1 mouse cellular context compared by ENCODE assay signal in the genomic region with DNA sequence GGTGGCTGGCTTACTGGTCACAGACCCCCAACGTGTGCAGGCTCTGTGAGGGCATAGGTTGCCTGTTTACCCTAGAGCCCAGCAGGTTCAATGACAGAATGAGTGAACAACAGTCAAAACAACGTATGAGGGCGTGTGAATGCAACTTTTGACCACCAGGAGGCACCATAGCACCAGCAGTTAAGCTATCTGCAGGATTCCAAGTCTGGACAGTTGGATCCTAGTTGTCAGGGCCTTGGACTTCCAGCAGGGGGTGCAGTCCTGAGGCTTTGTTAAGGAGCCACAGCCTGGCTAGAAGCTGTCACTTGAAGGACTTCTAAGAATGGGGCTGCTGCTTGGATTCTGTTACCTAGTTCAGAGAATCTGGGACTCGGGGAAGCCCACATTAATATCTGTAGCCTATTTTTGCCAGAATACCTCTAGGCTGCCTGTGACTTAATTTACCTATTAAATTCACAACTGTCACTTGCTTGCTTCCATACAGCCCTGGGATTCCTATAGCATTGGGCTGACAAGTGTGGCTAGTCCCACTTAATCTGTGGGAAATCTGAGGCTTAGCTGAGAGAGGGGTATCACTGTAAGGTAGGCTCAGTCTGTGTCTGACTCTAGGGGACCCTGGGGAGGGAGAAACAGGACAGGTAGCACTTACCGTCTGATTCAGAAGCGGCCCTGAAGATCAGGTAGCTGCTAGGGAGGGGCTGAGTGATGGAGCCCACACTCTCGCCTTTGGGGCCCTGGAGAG.
TF ChIP-seq lines count a peak whose summit lies in the region.

No protein-coding gene starts in this region.

TF ChIP-seq in CH12.LX, 34 proteins besides CTCF, POLR2A, EP300 and RAD21:
- TF ChIP-seq IRF4 (IDR thresholded peaks at IDR 0.05; ENCODE audit: low read depth, low read length) (peak; percentile 30; the same call in 1 of the 2 replicates), ZC3H11A (IDR thresholded peaks at IDR 0.05; ENCODE audit: low read depth, low read length) (peak; percentile 96), TBP (conservative IDR thresholded peaks at IDR 0.05; ENCODE audit: low read depth, low read length) (no peak), MAX (IDR thresholded peaks at IDR 0.05; ENCODE audit: low read length) (0 out of 2 replicates have a peak, but pooled peaks have one; percentile 35), MEF2A (IDR thresholded peaks at IDR 0.05; ENCODE audit: borderline replicate concordance, low read depth, low read length) (0 out of 2 replicates have a peak, but pooled peaks have one; percentile 31), JUND (conservative IDR thresholded peaks at IDR 0.05; ENCODE audit: low read depth, low read length) (peak; percentile 39; the same call in 1 of the 2 replicates), TCF12 (IDR thresholded peaks at IDR 0.05; ENCODE audit: low read depth, low read length) (0 out of 2 replicates have a peak, but pooled peaks have one; percentile 16), UBTF (IDR thresholded peaks at IDR 0.05; ENCODE audit: low read depth, low read length) (no peak), POLR2AphosphoS2 (IDR thresholded peaks at IDR 0.05; ENCODE audit: low read depth, low read length) (no peak), SIN3A (IDR thresholded peaks at IDR 0.05; ENCODE audit: low read length) (peak; percentile 72; the same call in 1 of the 2 replicates), NELFE (IDR thresholded peaks at IDR 0.05; ENCODE audit: low read depth, low read length) (peak; percentile 70; the same call in 1 of the 2 replicates), SMC3 (IDR thresholded peaks at IDR 0.05; ENCODE audit: low read depth, low read length) (peak; percentile 100)
